ENCODE assay signal across 25 mouse cellular contexts in genomic region chr13:99225374-99226240, GRCm38 (mm10). TPM values are rescaled to one million over a fixed set of nuclear protein-coding genes. Genes with fewer than 3 reads are reported as not detected.
DNase-seq lines count a peak whose midpoint lies in the region; ATAC-seq lines count a peak whose summit lies in the region.
"Had no signal": no experiment of that assay in that cellular context is flagged by ENCODE, and none has a peak within 500 bp of the region (broad histone marks: within the 10 kb centered on the region; RNA-seq: fewer than 3 reads in every experiment).

No protein-coding gene starts in this region.

- H3K27ac ChIP-seq in embryonic facial prominence, embryonic 14.5 days (replicated peaks; ENCODE audit: low read depth, low read length) = peak overlapping the region; percentile 21; the same call in 1 of the 2 replicates
- no peak overlapping the region for H3K27ac ChIP-seq in embryonic facial prominence, embryonic 10.5 days (replicated peaks)
- H3K27ac ChIP-seq in heart, embryonic 13.5 days (replicated peaks) = peak overlapping the region; percentile 78
- H3K27ac ChIP-seq in midbrain, embryonic 11.5 days (ENCODE audit: low read depth, low read length) = no peak overlapping the region
- no peak overlapping the region for H3K27ac ChIP-seq in midbrain, embryonic 14.5 days (replicated peaks; ENCODE audit: low read depth, low read length)
- H3K27ac ChIP-seq: forebrain, embryonic 13.5 days; hindbrain, postnatal 0 days; limb, embryonic 12.5 days; liver, embryonic 14.5 days; lung, embryonic 15.5 days; macrophage; midbrain, embryonic 10.5 days; neural tube, embryonic 12.5 days had no signal

- H3K9ac ChIP-seq in embryonic facial prominence, embryonic 14.5 days (ENCODE audit: low read depth, low read length) = no peak overlapping the region
- H3K9ac ChIP-seq in heart, embryonic 13.5 days = no peak overlapping the region
- H3K9ac ChIP-seq in midbrain, embryonic 11.5 days (ENCODE audit: low read length) = no peak overlapping the region
- H3K9ac ChIP-seq in midbrain, embryonic 14.5 days (replicated peaks; ENCODE audit: low read length) = no peak overlapping the region
- H3K9ac ChIP-seq: forebrain, embryonic 13.5 days; limb, embryonic 12.5 days; liver, embryonic 14.5 days; lung, embryonic 15.5 days; neural tube, embryonic 12.5 days had no signal

- no peaks in the 10 kb centered on the region for H3K4me1 ChIP-seq in embryonic facial prominence, embryonic 14.5 days (ENCODE audit: control insufficient read depth, insufficient read depth, low read length)
- peaks cover 17% of the 10 kb centered on the region for H3K4me1 ChIP-seq in embryonic facial prominence, embryonic 10.5 days
- H3K4me1 ChIP-seq in heart, embryonic 13.5 days = peaks cover 50% of the 10 kb centered on the region
- no peaks in the 10 kb centered on the region for H3K4me1 ChIP-seq in midbrain, embryonic 11.5 days (ENCODE audit: control insufficient read depth, insufficient read depth, low read length)
- H3K4me1 ChIP-seq in midbrain, embryonic 14.5 days (ENCODE audit: control insufficient read depth, insufficient read depth, low read length) = no peaks in the 10 kb centered on the region
- H3K4me1 ChIP-seq: forebrain, embryonic 13.5 days; neural tube, embryonic 12.5 days had no signal

- H3K36me3 ChIP-seq in embryonic facial prominence, embryonic 14.5 days (ENCODE audit: control insufficient read depth, insufficient read depth, low read length) = no peaks in the 10 kb centered on the region
- no peaks in the 10 kb centered on the region for H3K36me3 ChIP-seq in embryonic facial prominence, embryonic 10.5 days (replicated peaks)
- no peaks in the 10 kb centered on the region for H3K36me3 ChIP-seq in heart, embryonic 13.5 days
- H3K36me3 ChIP-seq in midbrain, embryonic 11.5 days (ENCODE audit: control insufficient read depth, insufficient read depth, low read length) = no peaks in the 10 kb centered on the region
- no peaks in the 10 kb centered on the region for H3K36me3 ChIP-seq in midbrain, embryonic 14.5 days (ENCODE audit: control insufficient read depth, insufficient read depth, low read length)
- H3K36me3 ChIP-seq: G1E; limb, embryonic 12.5 days; lung, embryonic 15.5 days; midbrain, embryonic 10.5 days; neural tube, embryonic 12.5 days had no signal

- no peaks in the 10 kb centered on the region for H3K9me3 ChIP-seq in embryonic facial prominence, embryonic 14.5 days (ENCODE audit: control insufficient read depth, low read length)
- no peaks in the 10 kb centered on the region for H3K9me3 ChIP-seq in embryonic facial prominence, embryonic 10.5 days
- no peaks in the 10 kb centered on the region for H3K9me3 ChIP-seq in heart, embryonic 13.5 days
- H3K9me3 ChIP-seq in midbrain, embryonic 11.5 days (ENCODE audit: control insufficient read depth, low read length) = no peaks in the 10 kb centered on the region
- H3K9me3 ChIP-seq in midbrain, embryonic 14.5 days (ENCODE audit: control insufficient read depth, low read length) = no peaks in the 10 kb centered on the region
- H3K9me3 ChIP-seq: forebrain, embryonic 13.5 days; G1E; limb, embryonic 12.5 days; lung, embryonic 15.5 days; midbrain, embryonic 10.5 days; neural tube, embryonic 12.5 days had no signal

- DNase-seq in embryonic facial prominence, embryonic 14.5 days (ENCODE audit: low spot score) = peak; percentile 66
- no peak for DNase-seq in embryonic facial prominence, embryonic 10.5 days (ENCODE audit: low spot score)
- DNase-seq in heart, adult 18-20 months = no peak
- DNase-seq in midbrain, embryonic 11.5 days (ENCODE audit: low spot score, missing footprints) = peak; percentile 76
- DNase-seq in midbrain, embryonic 14.5 days = no peak
- DNase-seq in retina, postnatal 1 day = no peak
- no peak for DNase-seq in lung, postnatal 36 days
- DNase-seq: adrenal gland, postnatal 10 days; cerebellum, adult 11 months; gastrocnemius, postnatal 10 days; kidney, adult 11 months; kidney, postnatal 10 days had no signal

- ATAC-seq in embryonic facial prominence, embryonic 14.5 days (ENCODE audit: low read depth) = peak; percentile 41; the same call in 1 of the 2 replicates
- no peak for ATAC-seq in heart, embryonic 13.5 days (ENCODE audit: extremely low read depth, insufficient number of reproducible peaks, low FRiP score, low TSS enrichment)
- no peak for ATAC-seq in midbrain, embryonic 11.5 days (ENCODE audit: low FRiP score)
- no peak for ATAC-seq in midbrain, embryonic 14.5 days (ENCODE audit: low FRiP score, low TSS enrichment)
- ATAC-seq: activated CD4-positive, CD25-positive, alpha-beta regulatory T cell, adult 4 months; forebrain, embryonic 13.5 days; hindbrain, postnatal 0 days had no signal

- no peaks in the 10 kb centered on the region for H3K27me3 ChIP-seq in embryonic facial prominence, embryonic 14.5 days (replicated peaks; ENCODE audit: control insufficient read depth, insufficient read depth, low read length)
- H3K27me3 ChIP-seq in embryonic facial prominence, embryonic 10.5 days (replicated peaks; ENCODE audit: low read depth, poor library complexity, severe bottlenecking) = no peaks in the 10 kb centered on the region
- H3K27me3 ChIP-seq in heart, embryonic 13.5 days (replicated peaks) = no peaks in the 10 kb centered on the region
- H3K27me3 ChIP-seq in midbrain, embryonic 11.5 days (ENCODE audit: control insufficient read depth, insufficient read depth, low read length) = no peaks in the 10 kb centered on the region
- H3K27me3 ChIP-seq in midbrain, embryonic 14.5 days (ENCODE audit: control insufficient read depth, insufficient read depth, low read length) = no peaks in the 10 kb centered on the region
- H3K27me3 ChIP-seq: forebrain, embryonic 13.5 days; limb, embryonic 12.5 days; lung, embryonic 15.5 days; neural tube, embryonic 12.5 days had no signal

- 51% methylated on average over 10 of the region's 10 CpGs for WGBS in embryonic facial prominence, embryonic 14.5 days
- WGBS in embryonic facial prominence, embryonic 10.5 days = 61% methylated on average over 10 of the region's 10 CpGs
- 53% methylated on average over 10 of the region's 10 CpGs for WGBS in heart, embryonic 13.5 days
- 78% methylated on average over 10 of the region's 10 CpGs for WGBS in midbrain, embryonic 11.5 days
- 77% methylated on average over 10 of the region's 10 CpGs for WGBS in midbrain, embryonic 14.5 days

- no peak overlapping the region for H3K4me3 ChIP-seq in embryonic facial prominence, embryonic 14.5 days (ENCODE audit: low read depth, low read length)
- no peak overlapping the region for H3K4me3 ChIP-seq in embryonic facial prominence, embryonic 10.5 days
- no peak overlapping the region for H3K4me3 ChIP-seq in heart, embryonic 13.5 days
- H3K4me3 ChIP-seq in midbrain, embryonic 11.5 days (ENCODE audit: low read depth, low read length) = no peak overlapping the region
- no peak overlapping the region for H3K4me3 ChIP-seq in midbrain, embryonic 14.5 days (replicated peaks; ENCODE audit: low read depth, low read length)
- H3K4me3 ChIP-seq: erythroblast, embryonic 14.5 days; forebrain, embryonic 13.5 days; limb, embryonic 12.5 days; lung, embryonic 15.5 days; midbrain, embryonic 10.5 days; neural tube, embryonic 12.5 days had no signal

- H3K4me2 ChIP-seq in embryonic facial prominence, embryonic 14.5 days (ENCODE audit: low read depth, low read length) = no peak overlapping the region
- no peak overlapping the region for H3K4me2 ChIP-seq in heart, embryonic 13.5 days
- no peak overlapping the region for H3K4me2 ChIP-seq in midbrain, embryonic 11.5 days
- no peak overlapping the region for H3K4me2 ChIP-seq in midbrain, embryonic 14.5 days (ENCODE audit: low read length)
- H3K4me2 ChIP-seq: forebrain, embryonic 13.5 days; limb, embryonic 12.5 days; lung, embryonic 15.5 days; neural tube, embryonic 12.5 days had no signal

RNA-seq across cellular contexts. Expression of gene Zfp366, which starts 41.0 kb away (rescaled TPM):
- polyA plus RNA-seq in embryonic facial prominence, embryonic 14.5 days (2014; fragmentation: Nextera tagmentation; extraction: Ambion mirVana) = 0.99 and 1.2 TPM in 2 replicates
- polyA plus RNA-seq in embryonic facial prominence, embryonic 10.5 days (2016; fragmentation: Nextera tagmentation; extraction: Ambion mirVana) = 0.35 and 0.56 TPM in 2 replicates
- 0.25 and 0.31 TPM in 2 replicates for polyA plus RNA-seq in heart, embryonic 13.5 days (2015; fragmentation: Nextera tagmentation; extraction: Ambion mirVana)
- 10 to 100 TPM; 14.1 to 14.9 TPM for total RNA-seq in heart, adult 18-20 months (2021)
- polyA plus RNA-seq in midbrain, embryonic 11.5 days (2014; fragmentation: Nextera tagmentation; extraction: Ambion mirVana) = 0.75 and 0.87 TPM in 2 replicates
- polyA plus RNA-seq in midbrain, embryonic 14.5 days (2014; fragmentation: Nextera tagmentation; extraction: Ambion mirVana) = 0.43 and 0.79 TPM in 2 replicates
- total RNA-seq: monocyte, adult 5-6 weeks had no signal
- polyA plus RNA-seq: activated CD4-positive, CD25-positive, alpha-beta regulatory T cell, adult 4 months; erythroblast, embryonic 14.5 days; G1E had no signal

Comparison
In these comparisons a context has a peak if more than half of its experiments do, and no peak if none do; other contexts are left out.
1. DNase-seq: peak in embryonic facial prominence, embryonic 14.5 days (single experiment) and midbrain, embryonic 11.5 days (single experiment); none in embryonic facial prominence, embryonic 10.5 days (single experiment), heart, adult 18-20 months (0 of 2), midbrain, embryonic 14.5 days (single experiment), retina, postnatal 1 day (single experiment) and lung, postnatal 36 days (single experiment).
2. H3K27ac ChIP-seq: peak in embryonic facial prominence, embryonic 14.5 days (single experiment) and heart, embryonic 13.5 days (single experiment); none in embryonic facial prominence, embryonic 10.5 days (single experiment), midbrain, embryonic 11.5 days (single experiment) and midbrain, embryonic 14.5 days (single experiment).